Mouse (Mus musculus) embryo, embryonic 9.5 days (tissue): ENCODE data around the gene Ccser1.

Source experiments
- DNase-seq: peaks from one replicate; pipeline ENCODE4 v3.0.0-alpha.2; 2017; ENCODE audit errors: extremely low spot score

Gene Ccser1

DNA sequence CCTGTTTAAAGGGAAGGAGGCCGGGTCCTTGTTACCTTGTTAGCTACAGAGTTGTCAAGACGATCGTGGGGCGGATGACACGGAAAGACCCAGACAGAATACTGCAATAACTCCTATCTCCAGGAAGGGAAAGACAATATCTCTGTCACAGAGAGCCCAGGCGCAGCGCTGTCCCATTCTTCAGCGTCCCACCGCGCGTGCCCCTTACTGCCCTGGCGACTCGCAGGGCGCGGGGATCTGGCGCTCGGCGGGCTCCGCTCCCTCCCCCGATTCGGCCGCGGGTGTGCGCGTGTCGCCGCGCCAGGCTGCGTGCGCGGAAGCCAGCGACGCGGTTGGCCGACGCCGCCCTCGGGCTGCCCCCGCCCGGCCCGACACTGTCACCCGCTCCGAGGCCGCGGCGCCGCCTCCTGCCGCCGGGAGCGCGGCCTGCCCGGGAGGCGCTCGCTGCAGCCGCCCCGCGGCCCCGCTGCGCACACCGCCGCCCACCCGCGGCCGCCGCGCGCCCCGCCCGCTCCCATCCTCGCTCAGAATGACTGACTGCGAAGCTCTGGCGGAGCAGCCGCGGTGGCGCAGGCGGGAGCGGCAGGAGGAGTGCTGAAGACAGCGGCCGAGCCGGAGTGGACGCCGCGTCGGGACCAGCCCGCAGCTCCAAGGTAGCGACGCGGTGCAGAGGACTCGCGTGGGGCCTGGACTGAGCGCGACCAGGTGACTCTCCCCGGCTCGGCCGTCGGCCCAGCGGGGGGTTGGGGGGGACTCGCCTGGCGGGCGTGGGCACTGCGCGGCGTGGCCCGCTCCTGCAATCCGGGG is at the start of gene Ccser1:
Ccser1 (plus strand) TSS at position 376 of the 807 bp plus-strand sequence.
- peak; percentile 57 for DNase-seq

GRCm38 (mm10) chr6:61136436-61136835 is 43.7 kb upstream of the Ccser1 start:
- DNase-seq, result no peak

DNA sequence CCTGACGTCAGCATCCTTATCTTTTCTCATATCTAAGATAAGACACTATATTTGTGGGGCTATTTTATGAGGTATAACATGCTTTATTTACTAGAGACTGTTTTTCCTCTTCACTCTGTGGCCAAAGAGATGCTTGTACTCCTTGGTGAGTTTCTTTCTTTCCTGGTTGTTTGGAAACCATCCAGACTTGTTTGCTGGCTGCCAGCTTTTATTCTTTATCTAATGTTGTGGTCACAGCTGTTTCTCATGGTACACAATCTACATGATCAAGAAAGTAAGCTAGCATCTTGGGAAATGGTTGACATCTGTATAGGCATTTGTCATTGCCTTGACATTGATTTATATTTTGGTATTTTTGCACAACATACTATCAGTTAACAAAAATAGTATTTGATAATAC is 37.1 kb upstream of the Ccser1 start:
- DNase-seq, result no peak

DNA sequence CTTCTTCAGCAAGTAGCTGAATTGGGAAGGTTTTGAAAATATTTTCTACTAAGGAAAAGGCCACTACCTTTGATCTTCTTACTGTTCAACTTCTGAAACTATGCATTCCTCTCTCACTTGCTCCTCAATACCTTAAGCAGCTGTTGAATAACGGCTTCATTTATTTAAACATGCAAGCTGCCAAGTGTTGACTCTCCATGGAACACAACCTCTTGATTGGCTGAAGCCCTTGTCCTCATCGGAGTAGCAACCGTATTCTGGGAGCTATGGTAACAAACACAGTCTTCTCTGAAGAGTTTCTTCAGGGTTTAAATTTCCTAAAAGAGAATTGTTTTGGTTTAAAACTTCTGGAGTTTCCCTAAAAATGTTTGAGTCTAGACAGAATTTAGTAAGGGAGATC is 27.2 kb upstream of the Ccser1 start:
- no peak for DNase-seq

GRCm38 (mm10) chr6:61154654-61155053 is 25.5 kb upstream of the Ccser1 start:
- no peak for DNase-seq

DNA sequence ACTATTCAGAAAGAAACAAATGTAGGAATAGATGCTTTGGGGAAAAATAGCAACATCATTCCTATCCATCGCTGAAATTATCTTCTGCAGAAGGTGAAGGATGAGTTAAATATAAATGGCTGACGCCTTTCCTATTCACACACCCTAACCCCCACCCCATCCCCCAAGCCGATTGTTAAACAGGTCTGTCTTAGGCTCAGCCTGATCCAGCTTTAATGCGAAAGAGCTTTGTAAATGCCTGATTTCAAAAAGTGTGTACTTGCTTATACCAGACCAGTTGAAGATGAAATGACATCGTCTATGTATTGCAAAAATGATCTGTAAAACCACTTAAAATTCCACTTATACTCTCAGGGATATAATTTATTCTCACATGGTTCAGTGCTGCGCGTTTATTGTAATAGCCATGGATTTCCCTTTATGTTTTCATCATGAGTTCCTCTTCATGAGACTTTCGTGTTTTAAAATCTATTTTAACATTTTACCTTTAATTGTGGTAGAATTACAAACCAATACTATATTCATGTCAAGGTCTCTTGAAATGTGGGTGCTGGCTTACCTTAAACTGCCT is 25.0 kb upstream of the Ccser1 start:
- DNase-seq, result no peak

- no peak for DNase-seq
Measured at GRCm38 (mm10) chr6:61155718-61156117, 24.4 kb upstream of the Ccser1 start.

GRCm38 (mm10) chr6:61162117-61162516 is 18.0 kb upstream of the Ccser1 start:
- DNase-seq, result no peak

- DNase-seq, result no peak
Measured at GRCm38 (mm10) chr6:61166891-61167290, 13.2 kb upstream of the Ccser1 start.

DNA sequence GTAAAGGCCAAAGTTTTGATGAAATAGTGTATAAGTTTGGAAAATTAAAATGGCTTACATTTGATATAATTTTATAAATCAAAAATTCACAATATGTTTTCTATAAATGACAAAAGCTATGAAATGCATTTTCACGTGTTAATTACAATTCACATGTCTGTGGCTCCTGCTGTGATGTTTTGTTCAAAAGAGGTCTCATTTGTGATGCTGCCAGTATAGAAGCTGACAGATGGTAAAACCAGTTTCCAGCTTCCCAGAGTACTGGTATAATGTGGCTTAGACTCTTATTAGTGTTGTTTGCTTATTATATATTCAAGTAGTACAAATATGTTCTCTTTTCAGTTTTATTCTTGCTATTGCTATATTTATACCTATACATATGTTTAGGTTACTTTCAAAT is 4.0 kb upstream of the Ccser1 start:
- DNase-seq, result no peak

GRCm38 (mm10) chr6:61177476-61177875 is 2.6 kb upstream of the Ccser1 start:
- DNase-seq, result no peak

- DNase-seq, result no peak
Measured at GRCm38 (mm10) chr6:61179641-61179948, 529 bp upstream of the Ccser1 start.

GRCm38 (mm10) chr6:61180756-61181191 is 650 bp downstream of the Ccser1 start:
- DNase-seq, result peak; percentile 28

DNA sequence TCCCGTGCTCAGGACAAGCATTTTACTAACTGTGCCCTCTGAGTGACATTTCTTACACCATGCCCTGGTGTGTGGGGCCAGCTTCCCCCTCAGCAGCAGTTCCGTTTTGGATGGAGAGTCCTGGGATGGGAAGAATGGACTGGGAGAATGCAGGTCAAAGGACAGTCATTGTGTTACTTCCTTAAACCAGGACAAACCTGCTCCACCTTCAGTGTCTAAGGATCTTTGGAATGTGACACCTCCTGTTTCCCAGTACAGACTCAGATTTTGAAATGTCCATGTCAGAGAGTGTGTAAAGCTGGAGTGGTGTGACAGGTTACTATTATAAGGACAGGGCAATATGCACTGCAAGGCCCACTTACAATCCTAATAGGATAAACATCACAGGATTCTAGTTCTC is 8.9 kb downstream of the Ccser1 start:
- no peak for DNase-seq

DNA sequence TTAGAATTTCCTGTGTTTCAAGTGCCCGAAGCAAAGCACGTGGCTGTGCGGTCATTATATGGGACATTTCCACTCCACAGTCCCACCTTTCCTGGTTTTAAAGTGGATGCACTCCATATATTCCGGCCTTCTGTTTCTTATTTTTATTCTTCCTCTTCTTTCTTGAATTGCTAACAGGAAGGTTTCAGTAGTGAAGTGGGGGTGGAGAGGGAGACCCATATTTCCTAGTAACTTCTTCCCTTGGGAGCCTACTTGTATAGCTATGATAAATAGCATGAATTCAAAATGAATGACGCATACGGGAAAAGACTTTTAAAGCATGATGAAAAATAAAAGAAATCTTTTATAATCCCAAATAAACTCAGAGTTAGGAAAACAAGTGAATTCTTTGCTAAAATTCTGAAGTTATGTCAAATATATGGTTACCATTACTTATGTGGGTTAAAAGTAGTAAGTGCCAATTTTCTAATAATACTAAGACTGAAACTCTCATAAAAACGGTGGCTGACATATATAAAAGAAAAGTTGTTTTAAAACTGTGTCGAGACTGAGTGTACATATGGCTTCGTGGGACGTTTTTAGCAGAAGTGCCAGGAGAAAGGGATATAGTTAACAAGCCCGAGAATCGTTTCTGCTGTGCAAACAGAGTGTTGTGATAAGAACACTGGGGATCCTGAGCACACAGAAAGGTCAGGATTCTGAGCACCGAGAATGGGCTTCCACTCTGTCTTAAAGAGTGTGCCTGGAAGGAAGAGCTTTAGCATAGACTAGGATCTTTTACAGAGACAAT is 11.7 kb downstream of the Ccser1 start:
- no peak for DNase-seq

GRCm38 (mm10) chr6:61203344-61203743 is 23.2 kb downstream of the Ccser1 start:
- DNase-seq, result no peak

- DNase-seq, result no peak
Measured at GRCm38 (mm10) chr6:61206042-61206441, 25.9 kb downstream of the Ccser1 start.

- no peak for DNase-seq
Measured at GRCm38 (mm10) chr6:61206619-61207018, 26.5 kb downstream of the Ccser1 start.

DNA sequence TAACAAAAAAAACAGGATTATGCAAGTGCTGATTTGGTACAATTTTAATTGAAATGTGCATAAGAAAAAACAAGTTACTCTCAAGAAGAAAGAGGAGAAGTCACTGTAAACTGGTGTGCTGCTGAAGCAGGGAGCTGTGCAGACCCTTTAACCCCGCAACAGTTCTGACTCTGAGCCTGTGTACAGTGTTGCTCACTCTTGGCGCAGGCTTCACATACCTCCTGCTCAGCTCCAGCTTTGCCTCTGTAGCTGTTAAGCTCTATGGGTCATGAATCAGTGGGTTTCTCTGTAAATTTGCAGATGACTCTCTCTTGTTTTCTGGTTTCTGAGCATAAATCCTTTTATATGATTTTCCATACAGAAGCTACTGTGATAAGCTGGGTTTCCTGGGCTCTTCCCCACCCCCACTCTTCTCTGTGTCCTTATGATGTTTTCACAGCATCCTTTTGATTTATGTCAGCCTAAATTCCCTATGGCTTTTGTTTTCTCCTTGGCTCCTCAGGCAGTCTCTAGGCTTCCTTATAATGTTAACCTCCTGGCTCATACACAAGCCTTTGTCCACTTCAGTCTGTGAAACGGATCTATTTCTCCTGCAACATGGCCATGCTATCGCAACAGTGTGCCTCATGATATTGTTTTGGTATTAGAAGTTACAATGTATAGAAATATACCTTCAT is 30.1 kb downstream of the Ccser1 start:
- DNase-seq, result no peak

DNA sequence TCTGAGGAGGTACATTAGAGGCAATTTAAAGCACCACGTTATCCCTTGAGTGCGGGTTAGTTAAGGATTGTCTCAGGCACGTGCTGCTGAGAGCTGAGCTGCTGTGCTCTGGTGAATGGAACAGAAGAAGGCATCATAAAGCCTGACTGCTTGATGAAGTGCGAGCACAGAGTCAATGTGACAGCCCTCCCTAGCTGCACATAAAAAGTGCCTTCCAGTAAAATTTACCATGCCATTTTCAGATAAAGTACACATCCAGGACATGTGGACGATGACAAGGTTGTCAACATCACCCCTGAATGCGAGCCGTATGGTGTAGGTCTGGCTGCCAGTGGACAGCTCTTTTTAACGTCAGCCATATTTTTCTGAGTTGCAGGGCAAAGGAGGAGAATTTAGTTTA is 35.6 kb downstream of the Ccser1 start:
- no peak for DNase-seq

DNA sequence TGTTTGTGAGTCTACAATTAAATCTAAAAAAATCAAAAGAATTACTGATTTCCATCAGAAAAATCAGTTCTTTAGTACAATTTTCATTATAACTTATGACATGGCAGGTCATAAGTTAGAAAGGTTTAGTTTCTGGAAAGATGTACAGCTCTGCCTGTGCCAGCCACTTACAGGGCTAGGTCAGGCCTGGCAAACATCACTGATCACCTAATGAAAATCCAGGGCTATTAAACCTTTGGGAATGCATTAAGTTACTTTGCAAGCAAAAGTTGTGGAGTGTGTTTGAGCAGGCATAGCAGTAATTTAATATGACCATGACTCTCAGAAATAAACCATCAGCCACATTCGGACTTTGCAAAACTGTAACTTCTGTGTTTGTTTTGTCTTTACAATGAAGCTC is 36.4 kb downstream of the Ccser1 start:
- DNase-seq, result no peak

DNA sequence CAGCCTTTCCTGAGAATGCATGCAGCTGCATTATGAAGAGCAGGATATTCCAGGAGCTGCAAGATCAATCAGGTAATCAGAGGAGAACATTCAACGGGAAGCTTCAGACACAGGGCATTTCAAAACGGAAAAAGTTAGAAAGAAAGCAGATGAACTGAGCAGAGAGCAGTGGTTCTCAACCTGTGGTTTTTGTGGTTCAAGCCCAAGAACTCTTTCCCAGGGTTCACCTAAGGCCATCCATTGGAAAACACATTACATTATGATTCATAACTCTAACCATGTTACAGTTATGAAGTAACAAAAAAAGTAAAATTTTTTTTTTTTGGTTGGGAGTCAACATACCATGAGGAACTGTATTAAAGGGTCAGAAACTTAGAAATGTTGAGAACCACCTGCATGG is 37.6 kb downstream of the Ccser1 start:
- no peak for DNase-seq
